Mouse (Mus musculus): ENCODE data around the gene Akap8. TPM values are rescaled to one million over a fixed set of nuclear protein-coding genes. Genes with fewer than 3 reads are reported as not detected.
A peak's percentile ranks its signal among the peaks of the same experiment; 100 is the strongest.

Akap8 gene
- polyA plus RNA-seq, 1 experiment from 2014 or later: 114 TPM

- H3K27ac ChIP-seq: no peak overlapping the region
- no peaks in the 10 kb centered on the region for H3K27me3 ChIP-seq (ENCODE audit: insufficient read depth, poor library complexity, severe bottlenecking)
- no peaks in the 10 kb centered on the region for H3K4me1 ChIP-seq (replicated peaks)
- no peak for DNase-seq (ENCODE audit: low spot score)
- 90% methylated on average over 3 of the region's 3 CpGs for WGBS
- no peaks in the 10 kb centered on the region for H3K9me3 ChIP-seq
- 0 out of 2 replicates have a peak, but pooled peaks cover 8% of the 10 kb centered on the region for H3K36me3 ChIP-seq
- no peak overlapping the region for H3K4me3 ChIP-seq
Measured at GRCm38 (mm10) chr17:32275568-32275967, 45.5 kb downstream of the Akap8 start.

GRCm38 (mm10) chr17:32269151-32269550 is 51.9 kb downstream of the Akap8 start:
- no peaks in the 10 kb centered on the region for H3K27me3 ChIP-seq (ENCODE audit: insufficient read depth, poor library complexity, severe bottlenecking)
- no peak overlapping the region for H3K27ac ChIP-seq
- no peak for DNase-seq (ENCODE audit: low spot score)
- H3K36me3 ChIP-seq: peaks cover 25% of the 10 kb centered on the region; the same call in 1 of the 2 replicates
- no peaks in the 10 kb centered on the region for H3K9me3 ChIP-seq
- no peaks in the 10 kb centered on the region for H3K4me1 ChIP-seq (replicated peaks)
- H3K4me3 ChIP-seq: no peak overlapping the region
- WGBS: 96% methylated on average over 7 of the region's 7 CpGs

- no peaks in the 10 kb centered on the region for H3K4me1 ChIP-seq (replicated peaks)
- peaks cover 25% of the 10 kb centered on the region; the same call in 1 of the 2 replicates for H3K36me3 ChIP-seq
- 98% methylated on average over 3 of the region's 3 CpGs for WGBS
- H3K27ac ChIP-seq: no peak overlapping the region
- no peak for DNase-seq (ENCODE audit: low spot score)
- no peak overlapping the region for H3K4me3 ChIP-seq
- no peaks in the 10 kb centered on the region for H3K27me3 ChIP-seq (ENCODE audit: insufficient read depth, poor library complexity, severe bottlenecking)
- no peaks in the 10 kb centered on the region for H3K9me3 ChIP-seq
Measured at GRCm38 (mm10) chr17:32268540-32268960, 52.5 kb downstream of the Akap8 start.

GRCm38 (mm10) chr17:32268096-32268495 is 52.9 kb downstream of the Akap8 start:
- 63% methylated on average over 2 of the region's 2 CpGs for WGBS
- no peak overlapping the region for H3K27ac ChIP-seq
- no peaks in the 10 kb centered on the region for H3K27me3 ChIP-seq (ENCODE audit: insufficient read depth, poor library complexity, severe bottlenecking)

GRCm38 (mm10) chr17:32267617-32268016 is 53.4 kb downstream of the Akap8 start:
- no peak for DNase-seq (ENCODE audit: low spot score)

More at GRCm38 (mm10) chr17:32268096-32268495, 52.9 kb downstream of the Akap8 start:
- Histone ChIP-seq H3K4me3 (no peak overlapping the region), H3K36me3 (peaks cover 25% of the 10 kb centered on the region; the same call in 1 of the 2 replicates), H3K9me3 (no peaks in the 10 kb centered on the region), H3K4me1 (replicated peaks) (no peaks in the 10 kb centered on the region)
- DNase-seq (ENCODE audit: low spot score): no peak

GRCm38 (mm10) chr17:32263672-32264071 is 57.4 kb downstream of the Akap8 start:
- no peak overlapping the region for H3K27ac ChIP-seq
- no peaks in the 10 kb centered on the region for H3K27me3 ChIP-seq (ENCODE audit: insufficient read depth, poor library complexity, severe bottlenecking)
- WGBS: 97% methylated on average over 2 of the region's 2 CpGs
- peaks cover 3% of the 10 kb centered on the region for H3K4me1 ChIP-seq (replicated peaks)
- peaks cover 17% of the 10 kb centered on the region; the same call in 1 of the 2 replicates for H3K36me3 ChIP-seq
- no peak overlapping the region for H3K4me3 ChIP-seq
- no peaks in the 10 kb centered on the region for H3K9me3 ChIP-seq
- DNase-seq (ENCODE audit: low spot score): no peak

More at GRCm38 (mm10) chr17:32267617-32268016, 53.4 kb downstream of the Akap8 start:
- Histone ChIP-seq H3K9me3 (no peaks in the 10 kb centered on the region), H3K4me1 (replicated peaks) (no peaks in the 10 kb centered on the region), H3K4me3 (no peak overlapping the region), H3K36me3 (peaks cover 25% of the 10 kb centered on the region; the same call in 1 of the 2 replicates), H3K27me3 (ENCODE audit: insufficient read depth, poor library complexity, severe bottlenecking) (no peaks in the 10 kb centered on the region), H3K27ac (no peak overlapping the region)
- 93% methylated on average over 1 of the region's 1 CpGs for WGBS

GRCm38 (mm10) chr17:32262831-32263559 is 58.0 kb downstream of the Akap8 start:
- Histone ChIP-seq H3K4me3 (no peak overlapping the region), H3K4me1 (replicated peaks) (peaks cover 10% of the 10 kb centered on the region), H3K36me3 (peaks cover 17% of the 10 kb centered on the region; the same call in 1 of the 2 replicates), H3K27me3 (ENCODE audit: insufficient read depth, poor library complexity, severe bottlenecking) (no peaks in the 10 kb centered on the region), H3K27ac (no peak overlapping the region), H3K9me3 (no peaks in the 10 kb centered on the region)
- WGBS: 96% methylated on average over 8 of the region's 8 CpGs
- no peak for DNase-seq (ENCODE audit: low spot score)

- H3K4me3 ChIP-seq: no peak overlapping the region
- DNase-seq (ENCODE audit: low spot score): no peak
- H3K27me3 ChIP-seq (ENCODE audit: insufficient read depth, poor library complexity, severe bottlenecking): no peaks in the 10 kb centered on the region
- H3K36me3 ChIP-seq: peaks cover 9% of the 10 kb centered on the region
- H3K27ac ChIP-seq: no peak overlapping the region
- WGBS: 92% methylated on average over 2 of the region's 2 CpGs
- peaks cover 17% of the 10 kb centered on the region for H3K4me1 ChIP-seq (replicated peaks)
- no peaks in the 10 kb centered on the region for H3K9me3 ChIP-seq
Measured at GRCm38 (mm10) chr17:32258869-32259268, 62.2 kb downstream of the Akap8 start.

GRCm38 (mm10) chr17:32257944-32258343 is 63.1 kb downstream of the Akap8 start:
- Histone ChIP-seq H3K4me1 (replicated peaks) (peaks cover 17% of the 10 kb centered on the region), H3K27me3 (ENCODE audit: insufficient read depth, poor library complexity, severe bottlenecking) (no peaks in the 10 kb centered on the region), H3K9me3 (no peaks in the 10 kb centered on the region), H3K4me3 (no peak overlapping the region), H3K36me3 (peaks cover 16% of the 10 kb centered on the region), H3K27ac (peak overlapping the region; percentile 37)
- no peak for DNase-seq (ENCODE audit: low spot score)
- WGBS: 61% methylated on average over 6 of the region's 6 CpGs

GRCm38 (mm10) chr17:32257452-32257851 is 63.6 kb downstream of the Akap8 start:
- no peaks in the 10 kb centered on the region for H3K27me3 ChIP-seq (ENCODE audit: insufficient read depth, poor library complexity, severe bottlenecking)
- no peak for DNase-seq (ENCODE audit: low spot score)
- no peak overlapping the region; the same call in 1 of the 2 replicates for H3K27ac ChIP-seq
- no peak overlapping the region for H3K4me3 ChIP-seq
- WGBS: 87% methylated on average over 2 of the region's 2 CpGs
- no peaks in the 10 kb centered on the region for H3K9me3 ChIP-seq
- peaks cover 17% of the 10 kb centered on the region for H3K4me1 ChIP-seq (replicated peaks)
- H3K36me3 ChIP-seq: peaks cover 21% of the 10 kb centered on the region

GRCm38 (mm10) chr17:32256896-32257295 is 64.1 kb downstream of the Akap8 start:
- Histone ChIP-seq H3K27ac (no peak overlapping the region), H3K4me1 (replicated peaks) (peaks cover 17% of the 10 kb centered on the region), H3K36me3 (peaks cover 21% of the 10 kb centered on the region), H3K9me3 (no peaks in the 10 kb centered on the region), H3K4me3 (no peak overlapping the region), H3K27me3 (ENCODE audit: insufficient read depth, poor library complexity, severe bottlenecking) (no peaks in the 10 kb centered on the region)
- no peak for DNase-seq (ENCODE audit: low spot score)
- 89% methylated on average over 2 of the region's 2 CpGs for WGBS
